Mouse (Mus musculus) liver, adult 2 months (tissue): ENCODE data around the gene Gxylt2. TPM values are rescaled to one million over a fixed set of nuclear protein-coding genes. Genes with fewer than 3 reads are reported as not detected.

Experiments
- DNase-seq: peaks from one replicate; pipeline ENCODE4 v3.0.0-alpha.2; 2011; ENCODE audit warnings: low read depth, low spot score; ENCODE audit errors: extremely low read depth
- H3K27ac ChIP-seq: fragments of 200-500 bp; replicated peaks from 2 replicates; pipeline ENCODE4 v1.5.1; 2012; ENCODE audit warnings: low read depth, mild to moderate bottlenecking, control low read depth, inconsistent platforms, low read length; ENCODE audit not compliant: insufficient read depth
- H3K27me3 ChIP-seq: fragments of 200-500 bp; 2 replicates; pipeline ENCODE4 v1.6.1; 2012; ENCODE audit warnings: mild to moderate bottlenecking, moderate library complexity, low read length, inconsistent platforms; ENCODE audit not compliant: control insufficient read depth, insufficient read depth
- H3K36me3 ChIP-seq: fragments of 200-500 bp; 2 replicates; pipeline ENCODE4 v1.6.1; 2012; ENCODE audit warnings: low read length, inconsistent platforms; ENCODE audit not compliant: control insufficient read depth, insufficient read depth
- H3K4me1 ChIP-seq: fragments of 200-500 bp; 2 replicates; pipeline ENCODE4 v1.6.1; 2011; ENCODE audit warnings: low read length; ENCODE audit not compliant: control insufficient read depth, insufficient read depth
- H3K4me3 ChIP-seq: fragments of 200-500 bp; 2 replicates; pipeline ENCODE4 v1.5.1; 2011; ENCODE audit warnings: low read depth, mild to moderate bottlenecking, control low read depth, low read length, moderate library complexity; ENCODE audit not compliant: insufficient read depth
- H3K79me2 ChIP-seq: fragments of 200-500 bp; 2 replicates; pipeline ENCODE4 v1.6.1; 2012; ENCODE audit warnings: inconsistent platforms, mild to moderate bottlenecking, low read length, moderate library complexity; ENCODE audit not compliant: control insufficient read depth, insufficient read depth
- H3K9ac ChIP-seq: fragments of 200-500 bp; 2 replicates; pipeline ENCODE4 v1.6.1; 2012; ENCODE audit warnings: low read depth, mild to moderate bottlenecking, control low read depth, inconsistent platforms, low read length
- CTCF ChIP-seq: fragments of 200-500 bp; IDR thresholded peaks from 2 replicates; pipeline ENCODE4 v1.5.1; 2011; ENCODE audit warnings: low read depth, low read length, control low read depth
- POLR2A ChIP-seq: fragments of 200-500 bp; IDR thresholded peaks from 2 replicates; pipeline ENCODE4 v1.6.1; 2011; ENCODE audit warnings: low read length, control low read depth; ENCODE audit not compliant: insufficient read depth; ENCODE audit errors: extremely low read depth
- WGBS: fragments of 180-500 bp; shearing (Covaris S2); methylation state at CpG from one replicate; pipeline ENCODE4 v1.1.7; 2018; 5-methylcytosine and 5-hydroxymethylcytosine counted together
- polyA plus RNA-seq: library from polyadenylated mRNA; depleted of rRNA; stranded (reverse); fragments of >200 nt; gene quantifications from 2 replicates; pipeline ENCODE4 v1.2.3, GENCODE M21; 2012
- total RNA-seq: library from RNA; depleted of rRNA; stranded (reverse); fragments of >200 nt; gene quantifications from 2 replicates; pipeline ENCODE4 v1.2.3, GENCODE M21; 2014

Gene Gxylt2
- total and polyA plus RNA-seq, 2 experiments: under 0.01 TPM; not detected in 1

DNA sequence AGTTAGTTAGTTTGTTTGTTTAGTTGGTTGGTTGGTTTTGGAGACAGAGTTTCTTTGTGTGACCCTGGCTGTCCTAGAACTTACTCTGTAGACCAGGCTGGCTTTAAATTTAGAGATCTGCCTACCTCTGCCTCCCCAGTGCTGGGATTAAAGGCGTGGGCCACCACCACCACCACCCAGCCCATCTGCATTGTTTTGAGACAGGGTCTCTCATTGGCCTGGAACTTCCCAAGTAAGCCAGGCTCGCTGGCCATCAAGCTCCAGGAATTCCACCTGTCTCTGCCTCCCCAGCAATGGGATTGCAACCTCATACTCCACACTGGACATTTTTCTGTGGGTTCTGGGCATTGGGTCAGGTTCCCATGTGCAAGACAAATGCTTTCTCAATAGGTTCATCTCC is 18.2 kb upstream of the Gxylt2 start:
- Histone ChIP-seq H3K27me3 (no peaks in the 10 kb centered on the region), H3K9ac (no peak overlapping the region), H3K27ac (no peak overlapping the region), H3K79me2 (no peaks in the 10 kb centered on the region), H3K4me1 (no peaks in the 10 kb centered on the region), H3K36me3 (no peaks in the 10 kb centered on the region), H3K4me3 (no peak overlapping the region)
- 83% methylated on average over 2 of the region's 2 CpGs for WGBS
- DNase-seq: no peak
- no peak for TF ChIP-seq POLR2A
- no peak for TF ChIP-seq CTCF

- H3K79me2 ChIP-seq: no peaks in the 10 kb centered on the region
- peaks cover 7% of the 10 kb centered on the region; the same call in 1 of the 2 replicates for H3K27me3 ChIP-seq
- no peak overlapping the region for H3K9ac ChIP-seq
- H3K27ac ChIP-seq: no peak overlapping the region
- H3K4me3 ChIP-seq: no peak overlapping the region
- no peak for DNase-seq
- H3K4me1 ChIP-seq: no peaks in the 10 kb centered on the region
- 82% methylated on average over 5 of the region's 5 CpGs for WGBS
- no peaks in the 10 kb centered on the region for H3K36me3 ChIP-seq
- no peak for TF ChIP-seq CTCF
- no peak for TF ChIP-seq POLR2A
Observed at GRCm38 (mm10) chr6:100699986-100700385, 4.5 kb upstream of the Gxylt2 start.

DNA sequence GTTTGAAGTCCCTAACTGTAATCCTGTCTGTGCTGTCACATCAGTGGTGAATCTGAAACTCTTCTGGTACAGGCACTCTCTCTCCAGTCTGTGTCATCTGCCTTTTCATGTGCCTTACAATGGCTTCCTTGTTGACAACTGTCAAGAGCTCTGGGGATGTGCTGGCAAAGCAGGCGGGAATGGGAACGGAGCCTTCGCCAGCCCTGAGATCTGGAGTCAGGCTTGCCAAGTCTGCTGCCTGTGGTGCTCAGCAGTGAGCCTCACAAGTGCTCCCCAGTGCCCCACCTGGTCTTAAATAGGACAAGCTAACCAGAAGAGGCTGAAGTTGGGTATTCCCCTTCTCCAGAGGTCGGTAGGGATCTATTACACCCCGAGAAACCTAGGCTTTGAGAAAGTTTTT is 3.8 kb upstream of the Gxylt2 start:
- peaks cover 7% of the 10 kb centered on the region; the same call in 1 of the 2 replicates for H3K27me3 ChIP-seq
- DNase-seq: no peak
- no peaks in the 10 kb centered on the region for H3K79me2 ChIP-seq
- no peak overlapping the region for H3K4me3 ChIP-seq
- H3K27ac ChIP-seq: no peak overlapping the region
- H3K4me1 ChIP-seq: no peaks in the 10 kb centered on the region
- no peaks in the 10 kb centered on the region for H3K36me3 ChIP-seq
- WGBS: 82% methylated on average over 5 of the region's 5 CpGs
- TF ChIP-seq POLR2A: no peak
- no peak for TF ChIP-seq CTCF
- no peak overlapping the region for H3K9ac ChIP-seq

GRCm38 (mm10) chr6:100704197-100704573 is 349 bp upstream of the Gxylt2 start:
- H3K79me2 ChIP-seq: no peaks in the 10 kb centered on the region
- H3K4me1 ChIP-seq: no peaks in the 10 kb centered on the region
- DNase-seq: no peak
- TF ChIP-seq POLR2A (no peak), CTCF (no peak)
- no peaks in the 10 kb centered on the region for H3K36me3 ChIP-seq
- H3K9ac ChIP-seq: no peak overlapping the region
- peaks cover 7% of the 10 kb centered on the region; the same call in 1 of the 2 replicates for H3K27me3 ChIP-seq
- H3K4me3 ChIP-seq: no peak overlapping the region
- WGBS: 36% methylated on average over 8 of the region's 8 CpGs
- H3K27ac ChIP-seq: no peak overlapping the region

GRCm38 (mm10) chr6:100705366-100705811 is 855 bp downstream of the Gxylt2 start:
- Histone ChIP-seq H3K9ac (no peak overlapping the region), H3K4me3 (no peak overlapping the region), H3K27me3 (peaks cover 7% of the 10 kb centered on the region; the same call in 1 of the 2 replicates), H3K27ac (no peak overlapping the region), H3K36me3 (no peaks in the 10 kb centered on the region), H3K79me2 (no peaks in the 10 kb centered on the region), H3K4me1 (no peaks in the 10 kb centered on the region)
- no peak for TF ChIP-seq CTCF
- TF ChIP-seq POLR2A: no peak
- DNase-seq: no peak
- 3% methylated on average over 15 of the region's 15 CpGs for WGBS

DNA sequence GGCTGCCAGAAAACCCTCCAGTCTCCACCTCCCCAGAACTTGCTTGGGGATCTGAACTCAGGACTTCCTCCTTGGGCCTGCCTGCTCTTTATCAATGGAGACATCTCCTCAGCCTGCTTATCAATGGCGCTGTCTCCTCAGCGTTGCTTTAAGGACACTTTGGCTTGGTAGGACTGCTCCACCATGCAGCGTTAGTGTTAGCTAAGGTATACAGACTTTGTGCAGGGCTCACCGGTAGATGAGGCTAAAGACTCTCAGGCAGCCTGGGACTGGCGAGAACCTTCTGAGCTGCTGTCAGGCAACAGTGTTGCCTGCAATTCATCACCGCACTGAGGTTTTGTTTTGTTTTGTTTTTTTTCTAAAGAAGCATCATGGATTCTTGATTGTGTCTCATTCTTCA is 2.3 kb downstream of the Gxylt2 start:
- TF ChIP-seq POLR2A (no peak), CTCF (no peak)
- DNase-seq: no peak
- Histone ChIP-seq H3K79me2 (no peaks in the 10 kb centered on the region), H3K4me1 (no peaks in the 10 kb centered on the region), H3K9ac (no peak overlapping the region), H3K36me3 (no peaks in the 10 kb centered on the region), H3K27ac (no peak overlapping the region), H3K27me3 (peaks cover 7% of the 10 kb centered on the region; the same call in 1 of the 2 replicates), H3K4me3 (no peak overlapping the region)
- 75% methylated on average over 6 of the region's 6 CpGs for WGBS
